Mouse (Mus musculus): ENCODE measurements around the gene Zfp808. TPM values are rescaled to one million over a fixed set of nuclear protein-coding genes. Genes with fewer than 3 reads are reported as not detected.
"Not testable (repeated sequence)": the region's sequence is repeated elsewhere in the genome, so short reads cannot be mapped to it uniquely, and the experiment has no call there.

The Zfp808 gene
- total RNA-seq (2014; rRNA removed) (2.2 and 5.1 TPM in 2 replicates), polyA plus RNA-seq (2015; fragmentation: Nextera tagmentation; extraction: Ambion mirVana) (1.5 and 2.4 TPM in 2 replicates)

GRCm38 (mm10) chr13:62129432-62130171, at the start of gene Zfp808:
Gene Zfp808 (plus strand): TSS chr13:62129886.
- Histone ChIP-seq H3K4me3 (ENCODE audit: low read depth, low read length) (peak within 1 kb of the TSS; percentile 46), H3K4me2 (ENCODE audit: low read depth) (peak within 1 kb of the TSS; percentile 59), H3K9ac (peak within 1 kb of the TSS; percentile 39)
- DNase-seq: peak; percentile 53
- not testable (repeated sequence) for H3K9me3 ChIP-seq (ENCODE audit: low read length); H3K4me1 ChIP-seq (ENCODE audit: insufficient read depth); H3K27ac ChIP-seq (ENCODE audit: low read depth, low read length); H3K36me3 ChIP-seq (ENCODE audit: insufficient read depth); H3K27me3 ChIP-seq (ENCODE audit: insufficient read depth, low read length)
- ATAC-seq: peak; percentile 70
- WGBS: 3% methylated on average over 19 of the region's 21 CpGs

GRCm38 (mm10) chr13:62098786-62099185, 30.9 kb upstream of the Zfp808 start:
- not testable (repeated sequence) for ATAC-seq; H3K9ac ChIP-seq; H3K4me1 ChIP-seq (ENCODE audit: insufficient read depth); H3K27ac ChIP-seq (ENCODE audit: low read depth, low read length); H3K36me3 ChIP-seq (ENCODE audit: insufficient read depth); DNase-seq; H3K27me3 ChIP-seq (ENCODE audit: insufficient read depth, low read length); H3K9me3 ChIP-seq (ENCODE audit: low read length); H3K4me2 ChIP-seq (ENCODE audit: low read depth); H3K4me3 ChIP-seq (ENCODE audit: low read depth, low read length)
- WGBS: 81% methylated on average over 4 of the region's 4 CpGs

DNA sequence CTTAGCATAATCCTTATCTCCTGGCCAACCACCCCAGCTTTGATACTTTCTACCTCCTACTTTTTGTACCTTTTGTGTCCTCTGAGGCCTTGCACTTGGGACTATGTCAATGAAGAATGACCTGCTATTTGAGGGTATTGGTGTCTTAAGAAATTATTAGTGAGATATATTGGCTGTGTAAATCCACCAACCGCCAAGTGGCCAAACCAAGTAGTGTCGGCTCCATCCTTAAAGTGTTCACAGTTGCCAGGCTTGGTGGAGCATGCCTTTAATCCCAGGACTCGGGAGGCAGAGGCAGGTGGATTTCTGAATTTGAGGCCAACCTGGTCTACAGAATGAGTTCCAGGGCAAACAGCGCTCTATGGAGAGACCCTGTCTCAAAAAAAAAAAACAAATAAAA, 30.2 kb upstream of the Zfp808 start:
- not testable (repeated sequence) for H3K27ac ChIP-seq (ENCODE audit: low read depth, low read length); H3K9me3 ChIP-seq (ENCODE audit: low read length); H3K9ac ChIP-seq; ATAC-seq; H3K4me2 ChIP-seq (ENCODE audit: low read depth); H3K4me1 ChIP-seq (ENCODE audit: insufficient read depth); H3K4me3 ChIP-seq (ENCODE audit: low read depth, low read length); H3K36me3 ChIP-seq (ENCODE audit: insufficient read depth); H3K27me3 ChIP-seq (ENCODE audit: insufficient read depth, low read length); DNase-seq
- WGBS: 91% methylated on average over 4 of the region's 4 CpGs

- not testable (repeated sequence) for H3K4me3 ChIP-seq (ENCODE audit: low read depth, low read length); H3K27ac ChIP-seq (ENCODE audit: low read depth, low read length); H3K9me3 ChIP-seq (ENCODE audit: low read length); H3K4me1 ChIP-seq (ENCODE audit: insufficient read depth); H3K9ac ChIP-seq; H3K36me3 ChIP-seq (ENCODE audit: insufficient read depth); H3K4me2 ChIP-seq (ENCODE audit: low read depth); ATAC-seq; DNase-seq; H3K27me3 ChIP-seq (ENCODE audit: insufficient read depth, low read length)
- WGBS: 85% methylated on average over 1 of the region's 1 CpGs
These were observed 27.3 kb upstream of the Zfp808 start for GRCm38 (mm10) chr13:62102368-62102767.

GRCm38 (mm10) chr13:62115861-62116260, 13.8 kb upstream of the Zfp808 start:
- ATAC-seq; H3K36me3 ChIP-seq (ENCODE audit: insufficient read depth); H3K4me1 ChIP-seq (ENCODE audit: insufficient read depth); H3K4me3 ChIP-seq (ENCODE audit: low read depth, low read length); H3K4me2 ChIP-seq (ENCODE audit: low read depth); H3K9ac ChIP-seq; DNase-seq; H3K27me3 ChIP-seq (ENCODE audit: insufficient read depth, low read length); H3K27ac ChIP-seq (ENCODE audit: low read depth, low read length); H3K9me3 ChIP-seq (ENCODE audit: low read length): not testable (repeated sequence)
- 39% methylated on average over 2 of the region's 2 CpGs for WGBS

GRCm38 (mm10) chr13:62121578-62121977, 8.1 kb upstream of the Zfp808 start:
- WGBS: 43% methylated on average over 1 of the region's 1 CpGs
- not testable (repeated sequence) for H3K4me1 ChIP-seq (ENCODE audit: insufficient read depth); H3K4me2 ChIP-seq (ENCODE audit: low read depth); H3K27me3 ChIP-seq (ENCODE audit: insufficient read depth, low read length); H3K9me3 ChIP-seq (ENCODE audit: low read length); ATAC-seq; H3K27ac ChIP-seq (ENCODE audit: low read depth, low read length); DNase-seq; H3K36me3 ChIP-seq (ENCODE audit: insufficient read depth); H3K9ac ChIP-seq; H3K4me3 ChIP-seq (ENCODE audit: low read depth, low read length)

DNA sequence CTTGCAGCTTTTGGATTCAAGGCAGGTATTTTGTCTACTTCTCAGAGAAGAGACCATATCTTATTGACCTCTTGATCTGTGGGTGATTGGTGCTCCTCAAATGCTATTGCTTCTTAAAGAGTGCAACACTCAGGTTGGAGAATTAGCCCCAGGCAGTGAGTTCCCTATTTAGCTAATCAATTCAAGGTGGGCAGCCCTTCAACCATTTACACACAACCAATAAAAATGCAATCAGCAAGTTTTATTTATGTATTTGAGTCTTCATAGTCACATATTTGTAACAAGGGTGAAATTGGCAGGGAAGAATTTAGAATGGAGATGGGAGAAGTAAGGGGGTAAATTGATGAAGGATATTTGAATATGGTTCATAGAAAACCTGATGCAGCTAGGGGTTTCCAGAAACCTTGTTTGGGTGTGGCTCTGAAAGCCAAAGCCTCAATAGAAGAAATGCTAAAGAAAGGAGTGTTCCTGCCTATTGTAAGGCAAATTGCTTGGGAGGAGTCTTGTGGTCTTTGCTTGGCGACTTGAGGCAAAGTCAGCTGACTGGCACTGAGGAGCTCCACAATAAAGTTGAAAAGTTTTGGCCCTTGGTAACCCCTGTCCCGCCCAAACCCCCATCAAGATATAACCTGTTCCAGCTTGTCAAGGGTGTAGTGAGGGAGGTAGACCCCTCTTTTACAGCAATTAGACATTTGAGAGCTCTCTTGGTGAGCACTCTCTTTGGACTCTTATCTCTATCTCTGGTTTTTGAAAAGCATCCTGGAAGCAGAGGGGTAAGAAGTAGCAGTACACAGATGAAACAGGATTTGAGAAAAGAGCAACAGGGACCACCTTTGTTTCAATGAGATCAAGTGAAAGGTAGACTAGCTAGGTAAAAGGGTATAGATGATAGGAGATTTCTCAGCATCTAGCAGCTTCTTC, 52.4 kb downstream of the Zfp808 start:
- H3K4me2 ChIP-seq (ENCODE audit: low read depth); DNase-seq; H3K4me1 ChIP-seq (ENCODE audit: insufficient read depth); H3K27ac ChIP-seq (ENCODE audit: low read depth, low read length); ATAC-seq; H3K9ac ChIP-seq; H3K4me3 ChIP-seq (ENCODE audit: low read depth, low read length); H3K9me3 ChIP-seq (ENCODE audit: low read length); H3K27me3 ChIP-seq (ENCODE audit: insufficient read depth, low read length); H3K36me3 ChIP-seq (ENCODE audit: insufficient read depth): not testable (repeated sequence)
- 78% methylated on average over 2 of the region's 2 CpGs for WGBS
